Mouse (Mus musculus) hindbrain, embryonic 13.5 days (tissue): ENCODE measurements around the gene Kcne2. TPM values are rescaled to one million over a fixed set of nuclear protein-coding genes. Genes with fewer than 3 reads are reported as not detected.
A peak's percentile ranks its signal among the peaks of the same experiment; 100 is the strongest.

Source experiments
- ATAC-seq: fragments of 200-750 bp; cut with Nextera tagmentation; 2 replicates; pipeline ENCODE4 v1.8.0; 2017; ENCODE audit warnings: moderate TSS enrichment; ENCODE audit not compliant: low FRiP score
- H3K27ac ChIP-seq: fragments of 300-500 bp; sonication (generic); 2 replicates; pipeline ENCODE4 v1.5.1; 2015; ENCODE audit warnings: inconsistent platforms, mild to moderate bottlenecking, moderate library complexity
- H3K27me3 ChIP-seq: fragments of 300-500 bp; sonication (generic); 2 replicates; pipeline ENCODE4 v1.6.1; 2015; ENCODE audit warnings: mild to moderate bottlenecking, inconsistent platforms
- H3K36me3 ChIP-seq: fragments of 300-500 bp; sonication (generic); 2 replicates; pipeline ENCODE4 v1.6.1; 2015; ENCODE audit warnings: mild to moderate bottlenecking, inconsistent platforms
- H3K4me1 ChIP-seq: fragments of 300-500 bp; sonication (generic); replicated peaks from 2 replicates; pipeline ENCODE4 v1.6.1; 2015; ENCODE audit warnings: inconsistent platforms
- H3K4me2 ChIP-seq: fragments of 300-500 bp; sonication (generic); 2 replicates; pipeline ENCODE4 v1.6.1; 2015; ENCODE audit warnings: inconsistent platforms, mild to moderate bottlenecking, moderate library complexity
- H3K4me3 ChIP-seq: fragments of 300-500 bp; sonication (generic); 2 replicates; pipeline ENCODE4 v1.5.1; 2015; ENCODE audit warnings: mild to moderate bottlenecking, inconsistent platforms
- H3K9ac ChIP-seq: fragments of 300-500 bp; sonication (generic); 2 replicates; pipeline ENCODE4 v1.6.1; 2015; ENCODE audit warnings: mild to moderate bottlenecking, inconsistent platforms
- H3K9me3 ChIP-seq: fragments of 300-500 bp; sonication (generic); 2 replicates; pipeline ENCODE4 v1.6.1; 2016; ENCODE audit warnings: inconsistent platforms
- WGBS: fragments of 180-500 bp; shearing (Covaris S2); methylation state at CpG from one replicate; pipeline ENCODE4 v1.1.7; 2015; 5-methylcytosine and 5-hydroxymethylcytosine counted together
- polyA plus RNA-seq: library from polyadenylated mRNA; unstranded; fragments of >200 nt; fragmentation: Nextera tagmentation; extraction: Ambion mirVana; gene quantifications from 2 replicates; pipeline ENCODE4 v1.2.1, GENCODE M21; 2015

The Kcne2 gene
- polyA plus RNA-seq, 1 experiment from 2014 or later, result 49.7 TPM

DNA sequence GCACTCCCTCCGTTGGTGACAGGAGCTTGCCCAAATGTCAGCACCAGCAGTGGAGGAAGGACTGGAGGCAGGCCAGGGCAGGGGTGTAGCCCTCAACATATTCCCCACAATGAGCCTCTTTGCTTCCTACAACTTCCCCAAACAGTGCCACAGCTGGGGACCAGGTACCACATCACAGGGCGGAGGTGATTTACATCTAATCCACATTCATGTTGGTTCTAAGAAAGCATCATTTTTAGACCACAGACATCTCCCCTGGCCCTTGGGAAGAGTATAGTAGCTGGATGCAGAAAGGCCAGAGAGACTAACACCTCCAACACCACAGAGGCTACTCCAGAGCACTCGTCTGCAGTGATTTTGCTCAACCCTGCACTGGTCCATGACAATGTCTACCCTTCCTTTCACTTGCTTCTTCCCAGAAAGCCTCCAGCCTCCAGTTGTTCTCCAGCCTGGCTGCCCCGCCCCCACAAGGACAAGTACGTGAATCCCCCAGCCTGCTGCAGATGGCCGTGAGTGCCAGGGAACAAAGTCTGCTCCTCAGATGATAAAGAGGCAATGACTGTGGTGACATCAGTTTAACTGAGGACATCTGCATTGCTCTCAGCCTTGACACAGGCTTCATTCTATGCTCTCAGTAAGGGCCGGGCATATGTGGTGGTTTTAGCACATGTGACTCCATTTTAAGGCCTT, 24.0 kb downstream of the Kcne2 start:
- 75% methylated on average over 7 of the region's 7 CpGs for WGBS
- Histone ChIP-seq H3K9me3 (0 out of 2 replicates have a peak, but pooled peaks cover 3% of the 10 kb centered on the region), H3K27me3 (no peaks in the 10 kb centered on the region), H3K36me3 (peaks cover 23% of the 10 kb centered on the region), H3K4me1 (0 out of 2 replicates have a peak, but pooled peaks cover 6% of the 10 kb centered on the region), H3K4me2 (no peak overlapping the region), H3K4me3 (no peak overlapping the region), H3K9ac (no peak overlapping the region), H3K27ac (no peak overlapping the region)
- ATAC-seq, result no peak

DNA sequence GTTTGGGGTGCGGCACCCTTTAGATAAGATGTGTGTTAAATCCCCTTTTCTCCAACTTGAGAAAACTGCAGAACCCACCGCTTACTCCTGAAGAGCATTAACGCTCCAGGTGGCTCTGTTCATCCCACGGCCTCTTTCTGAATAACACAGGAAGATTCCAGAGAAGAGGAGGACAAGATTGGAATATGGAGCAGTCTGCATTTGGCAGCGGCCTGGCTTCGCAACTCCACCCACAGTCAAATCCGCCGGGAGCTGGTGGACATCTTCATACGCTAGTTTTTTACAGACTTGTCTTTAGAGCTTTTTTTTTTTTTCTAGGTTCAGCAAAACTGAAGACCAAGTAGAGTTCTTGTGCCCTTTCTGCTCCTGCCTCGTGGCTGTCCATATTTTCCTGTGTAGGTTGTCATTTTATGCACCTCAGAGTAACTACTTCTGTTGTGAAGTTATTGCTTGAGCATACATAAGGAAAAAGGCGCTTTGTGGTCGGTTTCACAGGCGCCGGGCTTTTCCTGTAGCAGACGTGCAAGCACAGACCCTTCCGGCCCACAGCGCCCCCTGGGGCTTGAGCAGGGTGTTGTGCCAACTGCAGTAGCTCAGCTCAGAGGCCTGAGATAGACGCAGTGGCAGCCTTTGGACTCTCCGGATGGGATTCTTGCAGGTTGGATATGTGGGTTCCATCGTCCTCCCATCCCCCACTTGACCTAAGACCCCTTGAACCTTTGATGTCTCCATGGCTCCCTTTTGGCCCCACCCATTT, 27.3 kb downstream of the Kcne2 start:
- no peak overlapping the region for H3K27ac ChIP-seq
- 67% methylated on average over 20 of the region's 20 CpGs for WGBS

DNA sequence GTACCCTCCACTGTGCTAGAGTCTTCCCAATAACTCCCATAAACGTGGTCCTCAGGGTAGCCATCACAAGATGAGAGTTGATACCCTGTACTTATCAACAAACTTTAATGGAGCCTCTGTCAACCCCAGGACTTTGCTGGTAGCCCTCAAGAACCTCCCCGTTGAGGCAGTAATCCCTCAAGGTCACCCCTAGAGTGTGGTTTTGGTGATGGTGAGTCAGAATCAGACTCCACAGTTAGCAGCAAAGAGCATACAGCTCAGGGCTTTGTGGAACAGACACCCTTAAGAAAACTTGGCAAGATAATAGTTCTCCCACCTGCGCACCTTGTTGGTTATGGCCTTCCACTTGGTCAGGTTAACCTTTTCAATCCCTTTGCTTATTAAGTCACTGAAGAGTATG, 28.2 kb downstream of the Kcne2 start:
- H3K9me3 ChIP-seq, result 0 out of 2 replicates have a peak, but pooled peaks cover 3% of the 10 kb centered on the region
- no peak overlapping the region for H3K9ac ChIP-seq
- ATAC-seq, result no peak
- WGBS, result 84% methylated on average over 3 of the region's 3 CpGs
- no peak overlapping the region for H3K27ac ChIP-seq
- H3K4me1 ChIP-seq, result peaks cover 15% of the 10 kb centered on the region
- no peak overlapping the region for H3K4me3 ChIP-seq
- H3K27me3 ChIP-seq, result no peaks in the 10 kb centered on the region
- no peaks in the 10 kb centered on the region for H3K36me3 ChIP-seq
- H3K4me2 ChIP-seq, result no peak overlapping the region

More for the DNA sequence above, 27.3 kb downstream of the Kcne2 start:
- H3K36me3 ChIP-seq, result no peaks in the 10 kb centered on the region
- H3K27me3 ChIP-seq, result no peaks in the 10 kb centered on the region
- H3K9me3 ChIP-seq, result 0 out of 2 replicates have a peak, but pooled peaks cover 3% of the 10 kb centered on the region
- no peak for ATAC-seq
- no peak overlapping the region for H3K9ac ChIP-seq
- H3K4me3 ChIP-seq, result no peak overlapping the region
- peaks cover 9% of the 10 kb centered on the region for H3K4me1 ChIP-seq
- no peak overlapping the region for H3K4me2 ChIP-seq

DNA sequence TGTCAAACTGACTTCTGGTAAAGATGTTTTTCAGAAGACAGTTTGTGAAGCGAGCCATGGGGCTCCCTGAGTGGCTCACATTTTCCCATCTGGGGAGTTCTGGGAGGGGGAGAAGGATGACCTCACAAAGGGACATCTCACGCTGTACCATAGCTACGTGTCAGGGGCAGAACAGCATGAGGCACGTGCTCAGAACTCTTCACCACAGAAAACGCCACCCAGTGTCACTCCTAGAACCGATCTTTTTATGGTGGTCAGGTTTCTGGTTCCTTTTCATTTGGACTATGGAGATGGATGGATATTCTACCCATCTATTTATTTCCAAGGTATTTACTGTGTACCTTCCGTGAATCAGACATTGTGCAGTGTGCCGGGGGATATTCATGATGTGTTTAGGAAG, 29.2 kb downstream of the Kcne2 start, which contains the start of gene Fam243:
TSS of gene Fam243 (minus strand) at position 101 of the 400 bp plus-strand sequence.
- no peak for ATAC-seq
- Histone ChIP-seq H3K9me3 (0 out of 2 replicates have a peak, but pooled peaks cover 3% of the 10 kb centered on the region), H3K27me3 (no peaks in the 10 kb centered on the region), H3K4me3 (no peak within 1 kb of the TSS), H3K4me2 (no peak within 1 kb of the TSS), H3K27ac (no peak within 1 kb of the TSS), H3K36me3 (no peaks in the 10 kb centered on the region), H3K9ac (no peak within 1 kb of the TSS), H3K4me1 (peaks cover 14% of the 10 kb centered on the region)
- 91% methylated on average over 8 of the region's 8 CpGs for WGBS

DNA sequence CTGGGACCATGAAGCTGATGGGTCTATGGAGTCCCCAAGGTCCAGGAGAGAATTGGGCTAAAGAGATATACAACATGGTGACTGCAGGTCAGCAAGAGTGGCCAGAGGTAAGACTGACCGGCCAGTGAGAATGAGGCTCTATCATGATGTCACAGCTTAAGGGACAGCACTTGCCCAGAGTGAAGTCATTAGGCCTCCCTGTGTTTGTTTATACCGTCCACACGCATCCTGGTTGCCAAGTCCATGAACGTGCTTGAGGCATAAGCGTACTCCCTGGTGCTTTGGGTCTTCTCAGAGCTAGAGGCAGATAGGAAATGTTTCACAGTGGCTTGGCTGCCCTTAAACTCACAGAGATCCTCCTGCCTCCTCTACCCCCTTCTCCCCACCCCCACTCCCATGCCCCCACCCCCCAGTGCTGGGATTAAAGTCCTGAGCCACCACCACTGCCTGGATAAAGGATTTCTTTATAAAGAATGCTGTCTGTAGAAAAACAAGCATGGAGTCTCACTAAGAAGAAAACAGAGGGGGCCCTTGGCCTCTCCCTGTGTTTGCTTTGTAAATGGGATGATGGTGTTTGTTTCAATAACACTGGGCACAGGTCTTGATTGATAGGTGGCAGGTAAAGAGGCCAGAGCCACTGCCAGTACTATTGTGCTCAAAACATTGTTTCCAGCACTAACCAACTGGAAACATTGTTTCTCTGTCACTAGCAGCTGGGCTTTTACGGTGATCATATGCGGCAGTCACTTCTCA, 32.3 kb downstream of the Kcne2 start:
- H3K9ac ChIP-seq, result no peak overlapping the region
- no peak for ATAC-seq
- peaks cover 13% of the 10 kb centered on the region for H3K4me1 ChIP-seq
- H3K27me3 ChIP-seq, result 0 out of 2 replicates have a peak, but pooled peaks cover 5% of the 10 kb centered on the region
- no peak overlapping the region for H3K4me2 ChIP-seq
- H3K9me3 ChIP-seq, result no peaks in the 10 kb centered on the region
- peak overlapping the region; percentile 52 for H3K27ac ChIP-seq
- H3K4me3 ChIP-seq, result no peak overlapping the region
- WGBS, result 28% methylated on average over 7 of the region's 7 CpGs
- H3K36me3 ChIP-seq, result no peaks in the 10 kb centered on the region

DNA sequence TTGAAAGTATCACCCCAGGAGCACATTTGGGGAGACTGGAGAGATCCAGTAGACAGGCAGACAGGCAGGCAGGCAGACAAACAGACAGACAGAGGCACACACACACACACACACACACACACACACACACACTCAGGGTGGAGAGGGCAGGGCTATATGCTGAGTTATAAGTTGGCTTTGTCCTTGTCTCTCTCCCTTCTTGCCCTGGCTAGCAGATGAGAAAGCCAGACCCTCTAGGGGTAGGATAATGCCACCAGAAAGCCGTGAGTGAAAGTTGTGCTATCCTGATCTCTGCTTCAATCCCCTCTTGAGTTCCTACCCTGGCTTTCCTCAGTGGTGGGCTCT, 32.8 kb downstream of the Kcne2 start:
- 27% methylated on average over 1 of the region's 1 CpGs for WGBS
- no peaks in the 10 kb centered on the region for H3K9me3 ChIP-seq
- no peak for ATAC-seq
- peak overlapping the region; percentile 52; the same call in 1 of the 2 replicates for H3K27ac ChIP-seq
- no peak overlapping the region for H3K4me2 ChIP-seq
- H3K4me1 ChIP-seq, result peaks cover 13% of the 10 kb centered on the region
- no peak overlapping the region for H3K9ac ChIP-seq
- H3K4me3 ChIP-seq, result no peak overlapping the region
- H3K27me3 ChIP-seq, result 0 out of 2 replicates have a peak, but pooled peaks cover 5% of the 10 kb centered on the region
- no peaks in the 10 kb centered on the region for H3K36me3 ChIP-seq

DNA sequence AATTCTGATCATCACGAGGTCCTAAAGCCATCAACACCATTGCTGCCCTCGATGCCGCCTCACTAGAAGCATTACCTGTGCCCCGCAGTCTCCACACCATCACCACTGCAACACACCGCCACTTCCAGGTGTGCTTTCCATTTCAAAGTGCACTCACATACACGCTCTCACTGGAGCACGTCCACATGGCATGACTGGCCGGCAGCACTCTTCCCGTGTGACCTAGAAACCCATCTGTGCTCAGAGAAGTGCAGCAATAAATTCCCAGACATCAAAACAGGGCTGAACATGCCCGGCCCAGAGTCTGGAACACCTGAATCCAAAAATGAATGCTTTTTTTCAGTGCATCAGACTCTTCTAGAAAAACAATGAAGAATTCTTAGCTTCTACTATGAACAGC, 35.7 kb downstream of the Kcne2 start:
- Histone ChIP-seq H3K9me3 (no peaks in the 10 kb centered on the region), H3K4me1 (peaks cover 20% of the 10 kb centered on the region), H3K36me3 (no peaks in the 10 kb centered on the region), H3K27ac (no peak overlapping the region), H3K4me3 (no peak overlapping the region), H3K9ac (no peak overlapping the region), H3K4me2 (no peak overlapping the region), H3K27me3 (0 out of 2 replicates have a peak, but pooled peaks cover 5% of the 10 kb centered on the region)
- 90% methylated on average over 10 of the region's 10 CpGs for WGBS
- ATAC-seq, result no peak

DNA sequence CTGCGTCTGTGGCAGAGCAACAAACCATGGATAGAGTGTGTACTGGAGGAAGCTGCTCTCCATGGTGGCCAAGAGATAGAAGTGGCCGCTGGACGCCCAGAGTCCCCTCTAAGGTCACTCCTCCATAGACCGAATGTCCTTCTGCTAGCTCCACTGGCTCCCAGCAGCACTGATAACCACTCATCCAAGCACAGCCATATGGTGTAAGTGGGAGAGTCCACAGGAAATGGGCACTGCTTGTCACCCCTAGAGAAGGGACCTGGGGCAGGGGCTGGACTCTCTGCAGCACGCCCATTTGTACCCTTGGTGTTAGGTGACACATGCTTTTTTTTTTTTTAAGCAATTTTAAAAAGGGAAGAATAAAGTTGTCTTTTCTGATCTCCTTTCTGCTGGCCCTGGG, 38.8 kb downstream of the Kcne2 start:
- no peak overlapping the region for H3K4me2 ChIP-seq
- H3K27ac ChIP-seq, result no peak overlapping the region
- H3K9me3 ChIP-seq, result no peaks in the 10 kb centered on the region
- H3K36me3 ChIP-seq, result no peaks in the 10 kb centered on the region
- H3K27me3 ChIP-seq, result 0 out of 2 replicates have a peak, but pooled peaks cover 11% of the 10 kb centered on the region
- H3K9ac ChIP-seq, result no peak overlapping the region
- no peak for ATAC-seq
- WGBS, result 87% methylated on average over 5 of the region's 5 CpGs
- H3K4me3 ChIP-seq, result no peak overlapping the region
- peaks cover 7% of the 10 kb centered on the region; the same call in 1 of the 2 replicates for H3K4me1 ChIP-seq

DNA sequence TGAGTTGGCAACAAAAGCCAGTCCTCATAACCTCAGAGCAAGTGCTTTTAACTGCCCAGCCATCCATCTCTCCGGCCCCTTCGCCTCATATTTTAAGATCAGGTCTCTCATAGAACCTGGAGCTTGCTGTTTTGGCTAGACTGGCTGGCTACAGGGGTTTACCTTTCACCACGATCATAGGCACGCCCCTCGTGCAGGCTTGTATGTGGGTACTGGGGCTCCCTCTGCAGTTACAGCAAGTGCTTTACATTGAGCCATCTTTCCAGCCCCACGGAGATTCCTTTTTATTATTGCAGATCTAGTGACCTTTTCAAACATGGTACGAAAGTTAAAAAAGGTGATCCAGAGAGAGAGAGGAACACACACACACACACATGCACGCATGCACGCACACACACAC, 42.4 kb downstream of the Kcne2 start:
- no peak overlapping the region for H3K4me3 ChIP-seq
- no peaks in the 10 kb centered on the region for H3K36me3 ChIP-seq
- no peaks in the 10 kb centered on the region for H3K9me3 ChIP-seq
- no peak overlapping the region for H3K9ac ChIP-seq
- no peak overlapping the region for H3K4me2 ChIP-seq
- peaks cover 11% of the 10 kb centered on the region; the same call in 1 of the 2 replicates for H3K27me3 ChIP-seq
- 62% methylated on average over 9 of the region's 9 CpGs for WGBS
- ATAC-seq, result no peak
- H3K27ac ChIP-seq, result no peak overlapping the region
- peaks cover 7% of the 10 kb centered on the region for H3K4me1 ChIP-seq

DNA sequence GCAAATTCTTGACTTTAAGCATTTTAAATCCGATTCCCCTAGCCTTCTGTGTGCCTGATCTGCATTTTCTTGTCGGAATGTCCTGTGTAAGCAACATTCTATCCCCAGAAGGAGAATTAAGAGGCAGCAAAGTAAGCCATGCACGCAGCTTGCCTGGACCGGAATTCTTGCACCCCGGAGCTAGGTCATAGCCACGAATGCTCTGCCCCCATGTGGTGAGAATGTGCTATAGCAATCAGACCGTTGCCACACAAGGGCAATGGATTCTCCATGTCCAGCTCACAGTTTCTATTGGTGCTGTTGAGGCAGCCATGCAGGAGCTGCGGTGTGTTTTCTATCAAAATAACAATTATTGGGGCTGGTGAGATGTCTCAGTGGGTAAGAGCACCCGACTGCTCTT, 44.1 kb downstream of the Kcne2 start:
- ATAC-seq, result no peak
- peaks cover 11% of the 10 kb centered on the region; the same call in 1 of the 2 replicates for H3K27me3 ChIP-seq
- H3K9me3 ChIP-seq, result no peaks in the 10 kb centered on the region
- H3K27ac ChIP-seq, result no peak overlapping the region
- peaks cover 23% of the 10 kb centered on the region for H3K4me1 ChIP-seq
- 7% methylated on average over 9 of the region's 9 CpGs for WGBS
- H3K36me3 ChIP-seq, result no peaks in the 10 kb centered on the region
- H3K4me2 ChIP-seq, result no peak overlapping the region
- no peak overlapping the region for H3K4me3 ChIP-seq
- H3K9ac ChIP-seq, result no peak overlapping the region

DNA sequence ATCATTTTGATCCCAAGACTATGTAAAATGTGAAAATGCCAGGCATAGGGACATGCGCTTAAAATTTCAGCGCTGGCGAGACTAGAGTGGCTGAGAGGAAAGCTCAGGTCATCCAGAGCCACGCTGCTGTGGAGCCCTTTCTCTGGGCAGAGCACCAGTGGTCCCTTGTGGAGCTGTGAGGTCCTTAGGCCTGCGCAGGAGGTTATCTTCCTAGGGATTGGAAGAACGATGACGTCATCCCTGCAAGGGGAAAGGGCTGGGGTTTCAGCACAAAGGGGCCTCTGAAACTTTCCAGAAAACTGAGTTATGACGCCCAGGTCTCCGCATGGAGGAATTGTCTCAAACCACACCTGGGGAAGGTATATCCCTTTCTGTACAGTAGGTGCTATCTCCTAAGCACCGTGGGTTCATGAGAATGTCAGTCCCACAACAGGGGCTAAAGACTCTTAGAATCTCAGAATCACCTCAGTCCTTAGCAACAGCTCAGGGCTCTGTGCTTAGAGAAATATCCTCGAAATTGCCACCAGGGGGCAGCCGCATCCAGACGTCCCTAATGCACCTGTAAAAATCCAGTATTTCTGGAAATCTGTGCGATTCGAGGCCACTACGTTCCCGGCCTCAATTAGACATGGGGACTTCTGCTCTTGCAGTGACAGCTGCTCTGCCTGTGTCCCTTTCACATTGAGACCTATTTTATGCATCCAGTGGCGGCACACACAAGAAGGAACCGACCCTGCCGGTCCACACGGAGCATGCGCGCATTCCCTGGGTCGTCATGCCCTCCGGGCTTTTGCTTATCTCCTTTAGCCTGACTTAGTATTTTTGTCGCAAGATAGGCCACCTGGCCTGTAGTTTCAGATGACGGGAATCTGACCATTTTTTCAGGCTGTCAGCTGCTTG, 48.7 kb downstream of the Kcne2 start:
- Histone ChIP-seq H3K4me3 (peak overlapping the region; percentile 29), H3K36me3 (no peaks in the 10 kb centered on the region), H3K4me2 (peak overlapping the region; percentile 57), H3K27me3 (peaks cover 5% of the 10 kb centered on the region; the same call in 1 of the 2 replicates), H3K4me1 (peaks cover 17% of the 10 kb centered on the region), H3K9me3 (no peaks in the 10 kb centered on the region), H3K27ac (no peak overlapping the region), H3K9ac (peak overlapping the region; percentile 61; the same call in 1 of the 2 replicates)
- peak; percentile 77 for ATAC-seq
- WGBS, result 28% methylated on average over 27 of the region's 27 CpGs
